Mouse (Mus musculus) erythroblast, embryonic 14.5 days (primary cell): Measurements from ENCODE around the gene Glod4. TPM values are rescaled to one million over a fixed set of nuclear protein-coding genes. Genes with fewer than 3 reads are reported as not detected.

ENCODE experiments used
- H3K27me3 ChIP-seq: 2 replicates; pipeline ENCODE4 v1.6.1; 2012; ENCODE audit warnings: inconsistent platforms; ENCODE audit not compliant: control insufficient read depth
- H3K36me3 ChIP-seq: 2 replicates; pipeline ENCODE4 v1.6.1; 2012; ENCODE audit warnings: mild to moderate bottlenecking, inconsistent platforms; ENCODE audit not compliant: control insufficient read depth
- H3K4me1 ChIP-seq: 2 replicates; pipeline ENCODE4 v1.6.1; 2012; ENCODE audit warnings: inconsistent platforms; ENCODE audit not compliant: control insufficient read depth
- H3K4me3 ChIP-seq: replicated peaks from 2 replicates; pipeline ENCODE3; 2012; ENCODE audit warnings: moderate library complexity, mild to moderate bottlenecking, inconsistent platforms
- H3K9me3 ChIP-seq: 2 replicates; pipeline ENCODE4 v1.6.1; 2012; ENCODE audit warnings: low read length, inconsistent platforms, mixed read lengths; ENCODE audit not compliant: control insufficient read depth
- GATA1 ChIP-seq: IDR thresholded peaks from 2 replicates; pipeline ENCODE4 v1.6.1; 2012; ENCODE audit warnings: low read length, inconsistent platforms, mixed read lengths
- TAL1 ChIP-seq: IDR thresholded peaks from 3 replicates; pipeline ENCODE4 v1.6.1; 2012; ENCODE audit warnings: low read length, inconsistent platforms, mixed read lengths
- polyA plus RNA-seq: library from polyadenylated mRNA; stranded (reverse); fragments of >175 nt; gene quantifications from 2 replicates; pipeline ENCODE4 v1.2.3, GENCODE M21; 2012

The Glod4 gene
- polyA plus RNA-seq, 1 experiment, result 0.16 TPM

DNA sequence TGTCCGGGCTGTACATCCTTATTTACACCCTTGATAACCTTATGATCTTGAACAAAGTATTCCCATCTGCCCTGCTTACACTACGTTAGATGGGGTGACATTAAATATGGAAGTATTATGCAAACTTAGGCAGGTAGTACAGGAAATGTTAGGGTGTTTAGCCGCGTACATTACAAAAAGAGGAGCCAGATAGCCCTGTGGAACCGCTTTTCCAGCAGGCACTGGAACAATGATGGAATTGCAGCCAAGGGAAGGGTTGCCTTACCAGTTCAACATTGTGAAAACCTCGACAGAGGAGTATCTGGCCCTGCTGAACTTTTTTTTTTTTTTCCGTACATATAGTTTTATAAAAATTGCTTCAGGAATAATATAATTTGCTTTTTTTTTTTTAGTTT, 63.4 kb downstream of the Glod4 start:
- TF ChIP-seq GATA1 (no peak), TAL1 (no peak)
- H3K9me3 ChIP-seq, result no peaks in the 10 kb centered on the region
- peaks cover 21% of the 10 kb centered on the region for H3K4me1 ChIP-seq

DNA sequence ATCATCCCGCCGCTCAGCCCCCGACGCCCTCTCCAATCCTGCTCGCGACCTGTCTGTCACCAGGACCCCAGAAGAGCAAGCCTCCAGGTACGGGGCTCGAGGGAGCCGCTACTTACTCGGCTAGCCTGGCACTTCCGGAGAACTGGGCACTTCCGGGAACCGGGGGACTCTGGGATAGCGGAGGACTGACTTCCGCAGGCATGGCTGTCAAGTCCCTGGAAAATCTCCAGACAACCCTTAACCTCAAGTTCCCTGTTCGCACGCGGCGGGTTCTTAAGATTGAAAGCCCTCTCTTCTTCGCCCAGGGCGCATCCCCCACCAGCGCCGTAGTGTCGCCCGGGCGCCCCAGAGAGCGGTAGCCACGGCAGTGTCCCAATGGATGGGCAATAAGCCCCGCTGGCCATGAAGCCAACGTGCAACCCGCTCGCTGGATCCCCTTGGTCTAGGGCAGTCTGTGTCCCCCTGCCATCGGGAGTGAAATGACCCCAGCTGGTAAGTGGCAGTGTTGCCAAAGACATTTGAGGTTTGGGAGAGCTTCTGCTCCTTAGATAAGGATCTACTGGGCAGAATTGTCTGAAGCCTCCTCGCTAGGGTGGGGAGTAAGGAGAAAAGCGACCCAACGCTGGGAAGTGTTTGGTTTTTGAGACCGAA, 63.9 kb downstream of the Glod4 start, which contains the start of the genes Vps53 and Fam57a:
Gene Vps53 (minus strand): TSS at position 153 of the 651 bp plus-strand sequence.
Gene Fam57a (plus strand): TSS at position 177 of the 651 bp plus-strand sequence.
- Histone ChIP-seq H3K4me3 (peak within 1 kb of the TSS; percentile 97), H3K4me1 (peaks cover 21% of the 10 kb centered on the region), H3K27me3 (no peaks in the 10 kb centered on the region), H3K9me3 (no peaks in the 10 kb centered on the region), H3K36me3 (peaks cover 17% of the 10 kb centered on the region)
- TF ChIP-seq TAL1 (no peak), GATA1 (peak; percentile 88)

More for the DNA sequence above, 63.4 kb downstream of the Glod4 start:
- Histone ChIP-seq H3K4me3 (peak overlapping the region; percentile 97), H3K36me3 (peaks cover 16% of the 10 kb centered on the region), H3K27me3 (no peaks in the 10 kb centered on the region)

DNA sequence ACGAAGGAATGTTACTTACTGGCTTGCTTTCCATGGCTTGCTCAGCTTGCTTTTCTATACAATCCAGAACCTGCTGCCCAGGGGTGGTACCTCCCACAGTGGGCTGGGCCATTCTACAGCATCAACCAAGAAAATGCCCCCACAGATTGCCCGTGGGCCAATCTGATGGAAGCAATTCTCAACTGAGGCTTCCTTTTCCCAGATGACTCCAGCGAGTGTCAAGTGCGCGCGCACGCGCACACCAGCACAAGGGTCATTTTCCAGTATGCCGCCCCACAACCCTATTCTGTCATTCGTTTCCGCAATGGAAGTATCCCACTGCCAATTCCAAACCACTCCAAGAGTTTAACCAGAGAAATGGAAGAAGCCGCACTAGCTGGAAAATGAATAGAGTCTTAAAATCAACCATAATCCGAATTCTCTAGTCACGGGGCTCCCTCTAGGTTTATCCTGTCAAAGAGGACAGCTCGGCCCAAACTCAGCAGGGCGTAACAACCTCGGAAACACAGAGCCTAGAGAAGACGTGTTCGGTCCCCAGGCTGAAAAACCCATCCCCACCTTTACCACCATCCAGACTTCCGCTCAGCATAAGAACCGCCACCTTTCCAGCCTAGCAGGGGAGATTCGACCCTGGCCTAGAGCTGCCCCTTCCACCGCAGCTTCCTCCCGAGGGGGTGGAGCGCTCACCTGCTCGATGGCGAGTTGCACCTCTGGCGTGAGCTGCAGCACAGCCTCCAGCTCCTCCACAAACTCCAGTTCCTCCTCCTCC, 64.6 kb downstream of the Glod4 start:
- TF ChIP-seq TAL1, result no peak
- no peak for TF ChIP-seq GATA1

DNA sequence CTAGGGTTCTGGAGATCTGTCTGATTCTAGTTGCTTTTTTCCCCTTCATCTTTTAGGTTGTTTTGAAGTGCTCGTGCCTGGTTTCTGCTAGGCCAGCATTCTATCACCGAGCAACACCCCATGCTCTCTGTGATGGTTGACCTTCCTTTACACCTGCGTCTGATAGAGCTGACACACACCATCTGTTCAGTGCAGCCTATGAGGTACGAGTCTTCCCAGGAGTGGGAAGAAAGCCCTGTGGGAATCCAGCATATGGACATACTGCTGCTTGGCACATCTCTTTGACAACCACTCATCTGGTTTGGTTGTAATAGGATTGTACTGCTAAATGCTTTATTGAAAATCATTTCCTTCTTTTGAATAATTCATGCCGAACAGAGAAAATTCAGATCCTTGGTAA, 73.3 kb downstream of the Glod4 start:
- H3K36me3 ChIP-seq, result peaks cover 28% of the 10 kb centered on the region
- no peaks in the 10 kb centered on the region for H3K27me3 ChIP-seq
- TF ChIP-seq TAL1, result no peak
- TF ChIP-seq GATA1, result no peak
- H3K9me3 ChIP-seq, result no peaks in the 10 kb centered on the region
- no peak overlapping the region for H3K4me3 ChIP-seq
- H3K4me1 ChIP-seq, result peaks cover 2% of the 10 kb centered on the region; the same call in 1 of the 2 replicates

More for the DNA sequence above, 64.6 kb downstream of the Glod4 start:
- Histone ChIP-seq H3K27me3 (no peaks in the 10 kb centered on the region), H3K4me1 (peaks cover 21% of the 10 kb centered on the region), H3K4me3 (peak overlapping the region; percentile 97), H3K36me3 (peaks cover 23% of the 10 kb centered on the region), H3K9me3 (no peaks in the 10 kb centered on the region)

DNA sequence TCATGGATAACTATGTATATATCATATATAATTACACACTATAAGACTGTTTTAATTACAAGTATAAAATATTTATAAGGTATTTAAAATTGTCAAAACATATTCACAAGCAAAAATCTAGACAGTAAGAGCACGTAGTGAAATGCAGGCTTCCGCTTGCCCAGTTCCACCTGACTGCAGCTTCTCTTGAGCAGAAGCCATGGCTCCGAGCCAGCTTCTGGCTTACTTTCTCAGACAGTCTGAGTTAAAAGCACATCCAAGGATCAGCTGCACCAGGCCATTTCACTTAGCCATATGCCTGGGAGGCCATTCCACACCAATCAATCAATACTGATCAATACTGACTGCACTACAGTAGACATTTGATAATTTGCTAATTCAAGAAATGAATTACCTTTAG, 74.5 kb downstream of the Glod4 start:
- H3K4me1 ChIP-seq, result peaks cover 2% of the 10 kb centered on the region; the same call in 1 of the 2 replicates
- H3K27me3 ChIP-seq, result no peaks in the 10 kb centered on the region
- H3K9me3 ChIP-seq, result no peaks in the 10 kb centered on the region
- H3K4me3 ChIP-seq, result no peak overlapping the region
- TF ChIP-seq GATA1 (no peak), TAL1 (no peak)
- H3K36me3 ChIP-seq, result peaks cover 21% of the 10 kb centered on the region

DNA sequence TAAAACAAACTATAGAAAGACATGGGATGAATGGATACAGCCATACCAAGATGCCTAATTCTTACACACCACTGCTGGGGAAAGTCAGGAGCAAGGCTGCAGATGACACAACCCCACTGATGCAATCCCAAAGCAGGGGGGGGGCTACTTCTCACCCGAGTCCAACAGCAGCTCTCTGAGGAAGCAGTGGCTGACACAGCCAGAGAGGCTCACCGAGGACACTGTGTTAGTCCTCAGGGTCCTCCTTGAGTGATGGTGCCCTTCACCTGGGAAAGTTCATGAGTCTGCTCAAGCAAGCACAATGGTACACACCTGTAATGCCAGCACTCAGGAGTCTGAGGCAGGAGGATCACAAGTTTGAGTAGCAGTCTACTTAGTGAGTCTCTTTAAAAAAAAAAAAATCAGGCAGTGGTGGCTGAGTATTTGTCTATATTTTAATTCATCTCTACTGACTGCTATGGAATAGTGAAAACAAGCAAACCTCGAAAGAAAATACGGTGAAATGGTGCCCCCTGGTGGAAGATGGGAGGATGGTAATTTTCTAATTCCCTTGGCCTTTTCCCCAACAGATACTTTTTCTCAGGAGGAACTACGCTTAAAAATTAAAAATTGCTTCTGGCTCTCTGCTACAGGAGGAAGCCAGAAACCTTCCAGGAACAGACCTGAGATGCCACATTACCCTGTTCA, 76.3 kb downstream of the Glod4 start:
- H3K27me3 ChIP-seq, result no peaks in the 10 kb centered on the region
- no peak overlapping the region for H3K4me3 ChIP-seq
- no peaks in the 10 kb centered on the region for H3K9me3 ChIP-seq
- H3K4me1 ChIP-seq, result peaks cover 2% of the 10 kb centered on the region; the same call in 1 of the 2 replicates
- peaks cover 13% of the 10 kb centered on the region for H3K36me3 ChIP-seq
- TF ChIP-seq TAL1, result no peak
- TF ChIP-seq GATA1, result no peak

DNA sequence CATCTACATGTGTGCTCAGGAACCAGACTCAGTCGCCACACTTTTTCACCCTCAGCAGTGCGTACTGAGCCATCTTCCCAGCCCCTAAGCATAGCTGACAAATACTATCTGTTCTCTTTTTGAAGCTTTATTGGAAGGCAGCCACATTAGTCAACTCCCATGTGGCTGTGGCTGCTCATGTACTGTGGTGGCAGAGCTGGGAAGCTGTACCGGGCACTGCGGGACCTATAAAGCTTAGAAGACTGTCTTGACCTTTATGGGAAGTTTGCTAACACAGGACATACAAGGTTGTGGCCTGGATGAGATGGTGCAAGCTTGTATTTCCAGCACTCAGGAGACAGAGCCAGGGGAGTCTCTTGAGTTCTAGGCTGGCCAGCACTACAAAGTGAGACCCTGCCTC, 76.9 kb downstream of the Glod4 start:
- H3K9me3 ChIP-seq, result no peaks in the 10 kb centered on the region

DNA sequence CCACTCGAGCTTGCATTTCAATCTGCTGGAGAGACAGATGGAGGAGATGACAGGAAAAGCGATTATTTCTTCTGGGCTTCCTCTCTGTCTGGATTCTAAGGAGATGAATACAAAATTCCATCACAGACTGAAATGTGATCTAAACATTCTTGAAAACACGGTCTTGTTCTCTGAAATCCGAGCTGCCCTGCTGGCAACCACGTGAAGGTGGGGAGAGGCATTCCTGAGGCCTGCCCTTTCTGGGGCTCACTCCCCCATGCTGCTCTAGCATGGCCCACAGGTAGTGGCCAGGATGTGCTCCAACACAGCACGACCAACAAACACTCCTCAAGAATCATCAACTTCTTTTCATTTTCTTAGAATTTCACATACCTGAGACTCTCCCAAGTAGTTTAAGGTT, 83.3 kb downstream of the Glod4 start:
- no peaks in the 10 kb centered on the region for H3K4me1 ChIP-seq
- H3K36me3 ChIP-seq, result peaks cover 22% of the 10 kb centered on the region
- H3K9me3 ChIP-seq, result no peaks in the 10 kb centered on the region
- no peaks in the 10 kb centered on the region for H3K27me3 ChIP-seq
- H3K4me3 ChIP-seq, result no peak overlapping the region
- no peak for TF ChIP-seq GATA1
- TF ChIP-seq TAL1, result no peak

More for the DNA sequence above, 76.9 kb downstream of the Glod4 start:
- no peak for TF ChIP-seq TAL1
- TF ChIP-seq GATA1, result no peak
- Histone ChIP-seq H3K36me3 (peaks cover 10% of the 10 kb centered on the region), H3K4me3 (no peak overlapping the region), H3K4me1 (peaks cover 2% of the 10 kb centered on the region; the same call in 1 of the 2 replicates), H3K27me3 (no peaks in the 10 kb centered on the region)

DNA sequence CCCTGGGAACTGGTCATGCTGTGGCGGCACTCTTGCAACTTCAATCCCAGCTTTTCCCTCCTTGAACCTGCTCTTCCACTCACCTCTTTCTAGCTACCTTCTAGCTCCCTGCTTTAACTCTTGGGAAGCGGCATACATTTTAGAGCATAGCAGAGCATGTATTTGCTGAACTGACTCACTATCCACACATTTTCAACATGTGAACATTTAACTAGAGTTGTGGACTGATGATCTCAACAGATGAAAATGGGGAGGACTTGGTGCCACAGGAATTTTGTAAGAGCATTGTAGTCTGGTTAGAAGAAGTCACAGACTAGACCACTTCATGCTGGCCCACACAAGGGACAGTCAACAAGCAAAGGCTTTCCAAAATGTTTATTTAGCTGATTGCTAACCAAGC, 85.2 kb downstream of the Glod4 start:
- Histone ChIP-seq H3K36me3 (peaks cover 26% of the 10 kb centered on the region), H3K4me1 (no peaks in the 10 kb centered on the region; the same call in 1 of the 2 replicates), H3K4me3 (no peak overlapping the region), H3K27me3 (no peaks in the 10 kb centered on the region), H3K9me3 (no peaks in the 10 kb centered on the region)
- TF ChIP-seq GATA1, result no peak
- TF ChIP-seq TAL1, result no peak
